Mouse (Mus musculus): Measurements from ENCODE around the gene Htr1b. TPM values are rescaled to one million over a fixed set of nuclear protein-coding genes. Genes with fewer than 3 reads are reported as not detected.

Gene Htr1b
- polyA plus RNA-seq, 1 experiment from 2014 or later, result 0.58 TPM

Other genes starting within 250 kb of the Htr1b start
- 0.20 and 0.35 TPM in 2 replicates for gene Mei4, start 229.8 kb upstream of the Htr1b start, polyA plus RNA-seq (2016; fragmentation: Nextera tagmentation; extraction: Ambion mirVana)